15 mouse cellular contexts compared by ENCODE assay signal in the genomic region with DNA sequence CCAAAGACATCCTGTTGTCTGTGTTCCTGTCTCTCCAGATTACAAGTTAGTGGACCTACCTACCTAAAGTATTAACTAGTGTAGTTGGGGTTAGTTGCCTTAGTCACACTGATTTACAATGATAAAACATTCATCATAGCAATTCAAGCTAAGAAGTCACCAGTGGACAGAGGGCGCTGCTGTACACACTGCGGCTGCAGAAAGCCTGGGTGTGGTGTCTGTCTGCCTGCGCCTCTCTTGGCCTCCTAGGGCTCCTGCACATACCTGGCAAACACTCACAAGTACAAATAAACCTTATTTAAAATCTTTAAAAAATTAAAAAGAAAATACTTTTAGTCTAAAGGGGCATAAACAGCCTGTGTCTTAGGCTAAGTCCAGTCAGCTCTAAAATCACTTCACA. TPM values are rescaled to one million over a fixed set of nuclear protein-coding genes. Genes with fewer than 3 reads are reported as not detected.
DNase-seq lines count a peak whose midpoint lies in the region; ATAC-seq and TF ChIP-seq lines count a peak whose summit lies in the region.
"Had no signal": no experiment of that assay in that cellular context is flagged by ENCODE, and none has a peak within 500 bp of the region (broad histone marks: within the 10 kb centered on the region; RNA-seq: fewer than 3 reads in every experiment).

No protein-coding gene starts in this region.

- peaks cover 19% of the 10 kb centered on the region; the same call in 1 of the 2 replicates for H3K4me1 ChIP-seq in hindbrain, postnatal 0 days (ENCODE audit: insufficient read depth, low read length)
- peaks cover 51% of the 10 kb centered on the region for H3K4me1 ChIP-seq in hindbrain, embryonic 13.5 days (replicated peaks)
- peaks cover 5% of the 10 kb centered on the region; the same call in 1 of the 2 replicates for H3K4me1 ChIP-seq in lung, postnatal 0 days (ENCODE audit: insufficient read depth, low read depth, low read length)
- H3K4me1 ChIP-seq in liver, embryonic 14.5 days (replicated peaks; ENCODE audit: control insufficient read depth in 2 of 2, insufficient read depth in 2 of 2, low read length in 1 of 2) = peaks cover 0 to 4% of the 10 kb centered on the region in 2 experiments; a peak in 1 of 4 replicates

- DNase-seq in hindbrain, postnatal 0 days (ENCODE audit: low spot score) = no peak
- no peak for DNase-seq in lung, postnatal 0 days (ENCODE audit: low spot score)
- no peak for DNase-seq in lung, postnatal 4 days
- peak; percentile 57 for DNase-seq in ES-CJ7 (ENCODE audit: low read depth, low spot score)
- no peak for DNase-seq in liver, embryonic 14.5 days (ENCODE audit: low read depth in 3 of 3, low spot score in 3 of 3)
- DNase-seq in right cerebral cortex, postnatal 4 days = no peak
- DNase-seq: adrenal gland, postnatal 36 days; cerebellum, postnatal 10 days; lung, adult 18-20 months; right cerebral cortex, postnatal 14 days; thymus, adult 18-20 months had no signal

- H3K36me3 ChIP-seq in hindbrain, postnatal 0 days (ENCODE audit: insufficient read depth, low read length) = 0 out of 2 replicates have a peak, but pooled peaks cover 5% of the 10 kb centered on the region
- H3K36me3 ChIP-seq in hindbrain, embryonic 13.5 days = peaks cover 8% of the 10 kb centered on the region
- H3K36me3 ChIP-seq in lung, postnatal 0 days (ENCODE audit: insufficient read depth, low read length) = peaks cover 8% of the 10 kb centered on the region; the same call in 1 of the 2 replicates
- peaks cover 5% of the 10 kb centered on the region for H3K36me3 ChIP-seq in liver, embryonic 14.5 days (replicated peaks; ENCODE audit: control insufficient read depth, insufficient read depth, low read depth)

- H3K4me2 ChIP-seq in hindbrain, postnatal 0 days (ENCODE audit: low read depth, low read length) = no peak overlapping the region
- H3K4me2 ChIP-seq in hindbrain, embryonic 13.5 days = no peak overlapping the region
- no peak overlapping the region for H3K4me2 ChIP-seq in lung, postnatal 0 days (replicated peaks; ENCODE audit: low read depth, low read length)
- H3K4me2 ChIP-seq in liver, embryonic 14.5 days (ENCODE audit: low read depth) = no peak overlapping the region
- H3K4me2 ChIP-seq: heart, embryonic 15.5 days had no signal

- no peaks in the 10 kb centered on the region for H3K9me3 ChIP-seq in hindbrain, postnatal 0 days (ENCODE audit: low read length)
- no peaks in the 10 kb centered on the region for H3K9me3 ChIP-seq in hindbrain, embryonic 13.5 days
- H3K9me3 ChIP-seq in lung, postnatal 0 days (ENCODE audit: low read length) = no peaks in the 10 kb centered on the region
- no peaks in the 10 kb centered on the region for H3K9me3 ChIP-seq in liver, embryonic 14.5 days (ENCODE audit: control insufficient read depth, low read length)
- H3K9me3 ChIP-seq: heart, embryonic 15.5 days; limb, embryonic 10.5 days had no signal

- peak; percentile 40 for TF ChIP-seq CTCF in hindbrain, postnatal 0 days (IDR thresholded peaks at IDR 0.05; ENCODE audit: low read depth)
- TF ChIP-seq CTCF in lung, postnatal 0 days (IDR thresholded peaks at IDR 0.05) = peak; percentile 52
- peak; percentile 37 for TF ChIP-seq CTCF in liver, embryonic 14.5 days (IDR thresholded peaks at IDR 0.05; ENCODE audit: low read depth)

- H3K27me3 ChIP-seq in hindbrain, postnatal 0 days (ENCODE audit: insufficient read depth, low read length) = no peaks in the 10 kb centered on the region
- H3K27me3 ChIP-seq in hindbrain, embryonic 13.5 days = no peaks in the 10 kb centered on the region
- no peaks in the 10 kb centered on the region for H3K27me3 ChIP-seq in lung, postnatal 0 days (replicated peaks; ENCODE audit: insufficient read depth, low read length)
- no peaks in the 10 kb centered on the region for H3K27me3 ChIP-seq in liver, embryonic 14.5 days (ENCODE audit: control insufficient read depth, insufficient read depth, low read length)
- H3K27me3 ChIP-seq: heart, embryonic 15.5 days had no signal

- ATAC-seq in hindbrain, postnatal 0 days = no peak
- no peak for ATAC-seq in hindbrain, embryonic 13.5 days (ENCODE audit: low FRiP score)
- ATAC-seq in lung, postnatal 0 days = no peak
- no peak for ATAC-seq in liver, embryonic 14.5 days (ENCODE audit: insufficient read depth)
- ATAC-seq: intestine, embryonic 16.5 days had no signal

- H3K4me3 ChIP-seq in hindbrain, postnatal 0 days (ENCODE audit: low read length) = no peak overlapping the region
- H3K4me3 ChIP-seq in hindbrain, embryonic 13.5 days = no peak overlapping the region
- H3K4me3 ChIP-seq in lung, postnatal 0 days (ENCODE audit: low read depth, low read length) = no peak overlapping the region
- H3K4me3 ChIP-seq in liver, embryonic 14.5 days (ENCODE audit: insufficient read depth in 1 of 2, low read depth in 2 of 2, low read length in 2 of 2) = no peak overlapping the region
- H3K4me3 ChIP-seq: heart, embryonic 15.5 days; limb, embryonic 10.5 days had no signal

- no peak for TF ChIP-seq EP300 in lung, postnatal 0 days (IDR thresholded peaks at IDR 0.05)
- no peak for TF ChIP-seq EP300 in liver, embryonic 14.5 days (IDR thresholded peaks at IDR 0.05; ENCODE audit: low read depth)

- WGBS in hindbrain, postnatal 0 days = 79% methylated on average over 3 of the region's 3 CpGs
- 86% methylated on average over 3 of the region's 3 CpGs for WGBS in hindbrain, embryonic 13.5 days
- 75% methylated on average over 3 of the region's 3 CpGs for WGBS in lung, postnatal 0 days
- 78% methylated on average over 3 of the region's 3 CpGs for WGBS in liver, embryonic 14.5 days (ENCODE audit: insufficient replicate concordance)

- H3K9ac ChIP-seq in hindbrain, postnatal 0 days (replicated peaks; ENCODE audit: low read length) = no peak overlapping the region
- no peak overlapping the region for H3K9ac ChIP-seq in hindbrain, embryonic 13.5 days
- H3K9ac ChIP-seq in lung, postnatal 0 days (replicated peaks; ENCODE audit: low read depth) = no peak overlapping the region
- no peak overlapping the region for H3K9ac ChIP-seq in liver, embryonic 14.5 days (replicated peaks)
- H3K9ac ChIP-seq: heart, embryonic 15.5 days had no signal

- H3K27ac ChIP-seq in hindbrain, postnatal 0 days = no peak overlapping the region
- no peak overlapping the region for H3K27ac ChIP-seq in hindbrain, embryonic 13.5 days
- no peak overlapping the region for H3K27ac ChIP-seq in lung, postnatal 0 days (ENCODE audit: low read length)
- H3K27ac ChIP-seq in liver, embryonic 14.5 days = no peak overlapping the region
- H3K27ac ChIP-seq: heart, embryonic 15.5 days; limb, embryonic 10.5 days had no signal

RNA-seq across cellular contexts. Expression of gene Eif4g3, which starts 47.8 kb away (rescaled TPM):
- 51.1 and 55.9 TPM in 2 replicates for total RNA-seq in hindbrain, postnatal 0 days (2014; rRNA removed)
- 32.3 and 36.5 TPM in 2 replicates for polyA plus RNA-seq in hindbrain, postnatal 0 days (2015; fragmentation: Nextera tagmentation; extraction: Ambion mirVana)
- 48.7 and 53.1 TPM in 2 replicates for polyA plus RNA-seq in hindbrain, embryonic 13.5 days (2015; fragmentation: Nextera tagmentation; extraction: Ambion mirVana)
- polyA plus RNA-seq in lung, postnatal 0 days (2015; fragmentation: Nextera tagmentation; extraction: Ambion mirVana) = 17.2 and 18.2 TPM in 2 replicates
- polyA plus RNA-seq in liver, embryonic 14.5 days (2012; rRNA removed) = 9.2 and 15.6 TPM in 2 replicates
- 5.2 and 5.6 TPM in 2 replicates for polyA plus RNA-seq in liver, embryonic 14.5 days (2014; fragmentation: Nextera tagmentation; extraction: Ambion mirVana)
